Mouse (Mus musculus): ENCODE data around the gene Arid3c. TPM values are rescaled to one million over a fixed set of nuclear protein-coding genes. Genes with fewer than 3 reads are reported as not detected.
"Not testable (repeated sequence)": the region's sequence is repeated elsewhere in the genome, so short reads cannot be mapped to it uniquely, and the experiment has no call there.

Arid3c gene
- polyA plus RNA-seq, 2 experiments, result 0.09 TPM; not detected in 1

DNA sequence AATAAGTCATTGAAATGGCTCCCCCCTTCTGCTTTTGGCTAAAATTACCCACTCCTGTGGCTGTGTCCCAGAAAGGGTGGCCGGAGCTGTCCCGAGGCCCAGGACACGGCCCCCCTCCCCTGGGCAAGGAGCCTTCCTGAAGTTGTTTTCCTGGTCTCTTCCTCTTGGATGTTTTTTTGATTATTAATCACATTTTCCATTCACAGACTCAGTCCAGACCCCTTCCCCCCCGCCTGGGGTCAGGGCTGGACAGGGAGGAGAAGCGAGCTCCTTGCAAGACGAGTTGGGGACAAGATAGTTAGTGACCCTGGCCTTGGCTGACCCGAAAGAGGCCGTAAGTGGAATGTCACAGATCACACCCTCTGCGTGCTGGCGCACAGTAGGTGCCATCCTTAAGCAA is 31.2 kb downstream of the Arid3c start, which contains the start of gene Il11ra1:
Gene Il11ra1 (plus strand): TSS at position 207 of the 400 bp plus-strand sequence.
- H3K4me1 ChIP-seq (ENCODE audit: control insufficient read depth, insufficient read depth, low read length); ATAC-seq (ENCODE audit: low FRiP score, low read depth); H3K36me3 ChIP-seq (ENCODE audit: control insufficient read depth, insufficient read depth, low read length); DNase-seq (ENCODE audit: low spot score); H3K27me3 ChIP-seq (ENCODE audit: control insufficient read depth, insufficient read depth, low read length); H3K27ac ChIP-seq (replicated peaks; ENCODE audit: low read depth, low read length); H3K4me3 ChIP-seq (replicated peaks; ENCODE audit: low read length); H3K9ac ChIP-seq (ENCODE audit: low read depth, low read length, severe bottlenecking); H3K9me3 ChIP-seq (ENCODE audit: control insufficient read depth, low read length): not testable (repeated sequence)
- peak within 1 kb of the TSS; percentile 25; the same call in 1 of the 2 replicates for H3K4me2 ChIP-seq (replicated peaks; ENCODE audit: low read depth, low read length, severe bottlenecking)
- WGBS, result 74% methylated on average over 8 of the region's 10 CpGs

DNA sequence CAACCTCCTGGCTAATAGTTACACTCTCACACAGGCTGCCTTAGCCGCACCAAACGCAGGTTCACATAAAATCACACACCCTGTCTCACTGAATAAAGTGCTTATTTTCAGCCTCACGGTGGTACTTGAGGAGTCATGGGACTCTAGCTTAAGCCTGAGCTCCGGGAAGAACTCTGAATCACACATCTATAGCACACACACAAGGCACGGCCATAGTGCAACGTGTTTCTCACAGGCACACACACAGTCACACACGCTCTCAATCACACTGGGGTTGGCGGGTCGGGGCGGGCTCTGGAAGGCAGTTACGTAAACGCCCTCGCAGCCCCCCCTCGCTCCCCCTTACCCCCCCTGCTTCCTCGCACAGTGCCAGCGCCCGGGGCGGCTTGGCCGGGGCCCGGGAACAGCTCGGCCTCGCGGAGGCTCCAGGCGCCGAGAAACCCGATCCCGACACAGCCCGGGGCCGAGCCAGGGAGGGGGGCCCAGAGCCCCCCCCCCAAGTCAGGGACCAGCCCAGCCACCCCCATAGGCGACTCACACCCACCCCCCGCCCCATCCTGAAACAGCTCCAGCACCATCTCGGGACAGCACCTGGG is 32.4 kb downstream of the Arid3c start:
- H3K4me1 ChIP-seq (ENCODE audit: control insufficient read depth, insufficient read depth, low read length); H3K36me3 ChIP-seq (ENCODE audit: control insufficient read depth, insufficient read depth, low read length); H3K9me3 ChIP-seq (ENCODE audit: control insufficient read depth, low read length); ATAC-seq (ENCODE audit: low FRiP score, low read depth); H3K4me3 ChIP-seq (replicated peaks; ENCODE audit: low read length); H3K27me3 ChIP-seq (ENCODE audit: control insufficient read depth, insufficient read depth, low read length); DNase-seq (ENCODE audit: low spot score); H3K27ac ChIP-seq (replicated peaks; ENCODE audit: low read depth, low read length); H3K9ac ChIP-seq (ENCODE audit: low read depth, low read length, severe bottlenecking): not testable (repeated sequence)
- H3K4me2 ChIP-seq (replicated peaks; ENCODE audit: low read depth, low read length, severe bottlenecking), result peak overlapping the region; percentile 25; the same call in 1 of the 2 replicates
- 5% methylated on average over 16 of the region's 32 CpGs for WGBS

DNA sequence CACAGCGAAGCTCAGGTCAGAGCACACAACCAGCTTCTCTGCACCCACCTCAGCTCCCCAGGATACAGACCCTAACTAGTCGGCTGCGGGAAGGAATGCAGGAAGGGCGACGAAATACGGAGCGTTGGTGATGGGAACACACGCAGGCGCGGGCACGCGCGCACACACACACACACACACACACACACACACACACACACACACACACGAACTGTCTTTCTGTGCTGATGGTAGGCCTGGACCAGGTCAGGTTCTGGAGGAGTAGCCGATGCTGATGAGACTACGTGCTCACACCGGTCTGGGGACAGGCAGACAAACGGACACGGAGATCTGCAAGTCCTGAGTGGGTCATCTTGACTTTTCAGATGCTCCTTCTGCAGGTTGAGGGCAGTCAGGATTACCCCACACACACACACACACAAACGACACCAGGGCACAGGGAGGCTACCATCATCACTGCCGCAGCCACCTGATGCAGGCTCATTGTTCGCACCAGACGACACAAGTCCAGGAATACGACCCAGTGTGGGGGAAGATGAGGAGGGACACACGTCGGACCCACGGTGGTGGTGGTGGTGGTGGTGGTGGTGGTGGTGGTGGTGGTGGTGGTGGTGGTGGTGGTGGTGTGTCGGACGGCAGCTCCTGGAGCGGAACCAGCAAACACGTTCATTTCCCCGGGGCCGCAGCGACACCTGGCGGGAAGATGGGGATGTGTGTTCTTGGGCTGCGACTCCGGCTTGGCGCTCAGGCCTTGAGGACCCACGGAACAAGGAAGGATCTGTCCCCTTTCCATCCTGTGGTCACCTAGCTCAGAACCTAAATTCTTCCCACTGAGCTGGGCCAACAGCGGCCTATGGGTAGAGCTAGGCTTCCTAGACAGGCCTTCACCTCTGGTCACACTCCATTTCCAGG is 33.8 kb downstream of the Arid3c start, which contains the start of gene Cntfr:
Gene Cntfr (minus strand): TSS at position 160 of the 912 bp plus-strand sequence.
- not testable (repeated sequence) for DNase-seq (ENCODE audit: low spot score); H3K27me3 ChIP-seq (ENCODE audit: control insufficient read depth, insufficient read depth, low read length); H3K27ac ChIP-seq (replicated peaks; ENCODE audit: low read depth, low read length); H3K9me3 ChIP-seq (ENCODE audit: control insufficient read depth, low read length); H3K4me2 ChIP-seq (replicated peaks; ENCODE audit: low read depth, low read length, severe bottlenecking); H3K4me1 ChIP-seq (ENCODE audit: control insufficient read depth, insufficient read depth, low read length); ATAC-seq (ENCODE audit: low FRiP score, low read depth); H3K36me3 ChIP-seq (ENCODE audit: control insufficient read depth, insufficient read depth, low read length); H3K4me3 ChIP-seq (replicated peaks; ENCODE audit: low read length); H3K9ac ChIP-seq (ENCODE audit: low read depth, low read length, severe bottlenecking)
- WGBS, result 10% methylated on average over 25 of the region's 40 CpGs

DNA sequence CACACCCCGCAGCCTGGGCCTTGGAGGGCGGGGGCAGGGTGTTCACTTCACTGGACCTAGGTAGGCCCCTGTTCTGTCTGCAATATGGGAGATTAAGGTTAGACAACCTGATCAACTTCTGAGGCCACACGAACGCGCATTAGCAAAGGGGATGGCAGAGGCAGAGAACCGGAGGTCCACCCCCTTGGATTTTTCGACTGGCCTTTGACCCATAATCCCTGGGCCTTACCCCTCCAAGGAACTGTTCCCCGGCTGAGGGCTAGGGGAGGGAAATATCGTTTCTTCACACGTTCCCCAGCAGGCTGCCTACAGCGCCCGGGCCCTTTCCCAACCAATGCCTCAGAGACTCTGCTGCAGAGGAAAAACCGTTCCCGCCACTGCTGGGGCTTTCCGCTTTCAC is 34.5 kb downstream of the Arid3c start:
- H3K4me3 ChIP-seq (replicated peaks; ENCODE audit: low read length); H3K4me2 ChIP-seq (replicated peaks; ENCODE audit: low read depth, low read length, severe bottlenecking); H3K27me3 ChIP-seq (ENCODE audit: control insufficient read depth, insufficient read depth, low read length); H3K36me3 ChIP-seq (ENCODE audit: control insufficient read depth, insufficient read depth, low read length); H3K9me3 ChIP-seq (ENCODE audit: control insufficient read depth, low read length); H3K9ac ChIP-seq (ENCODE audit: low read depth, low read length, severe bottlenecking); H3K27ac ChIP-seq (replicated peaks; ENCODE audit: low read depth, low read length); DNase-seq (ENCODE audit: low spot score); ATAC-seq (ENCODE audit: low FRiP score, low read depth); H3K4me1 ChIP-seq (ENCODE audit: control insufficient read depth, insufficient read depth, low read length): not testable (repeated sequence)
- WGBS, result 4% methylated on average over 10 of the region's 15 CpGs

GRCm38 (mm10) chr4:41695800-41696199 is 35.1 kb downstream of the Arid3c start:
- H3K4me1 ChIP-seq (ENCODE audit: control insufficient read depth, insufficient read depth, low read length); H3K36me3 ChIP-seq (ENCODE audit: control insufficient read depth, insufficient read depth, low read length); H3K9me3 ChIP-seq (ENCODE audit: control insufficient read depth, low read length); H3K9ac ChIP-seq (ENCODE audit: low read depth, low read length, severe bottlenecking); DNase-seq (ENCODE audit: low spot score); ATAC-seq (ENCODE audit: low FRiP score, low read depth); H3K27me3 ChIP-seq (ENCODE audit: control insufficient read depth, insufficient read depth, low read length); H3K4me2 ChIP-seq (replicated peaks; ENCODE audit: low read depth, low read length, severe bottlenecking); H3K4me3 ChIP-seq (replicated peaks; ENCODE audit: low read length); H3K27ac ChIP-seq (replicated peaks; ENCODE audit: low read depth, low read length): not testable (repeated sequence)
- WGBS, result 13% methylated on average over 9 of the region's 38 CpGs

DNA sequence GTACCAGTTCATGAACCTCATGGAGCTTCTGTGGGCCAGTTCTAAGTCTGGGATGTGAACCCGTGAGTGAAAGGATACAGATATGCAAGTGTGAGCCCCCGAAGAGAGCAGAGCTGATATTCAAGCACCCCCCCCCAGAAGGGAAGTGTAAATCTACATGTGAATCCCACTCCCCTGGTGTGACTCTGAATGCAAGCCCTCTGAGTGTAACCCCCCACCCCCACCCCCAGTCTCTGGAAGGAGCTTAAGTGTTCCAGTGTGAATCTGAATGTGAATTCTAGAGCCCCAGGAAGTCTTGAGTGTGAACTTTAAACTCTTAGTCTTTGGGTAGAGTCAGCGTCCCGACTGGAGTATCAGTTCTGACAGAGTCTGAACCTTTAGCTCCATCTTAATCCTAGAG is 37.4 kb downstream of the Arid3c start:
- not testable (repeated sequence) for H3K4me3 ChIP-seq (replicated peaks; ENCODE audit: low read length); H3K4me1 ChIP-seq (ENCODE audit: control insufficient read depth, insufficient read depth, low read length); H3K27ac ChIP-seq (replicated peaks; ENCODE audit: low read depth, low read length); H3K9ac ChIP-seq (ENCODE audit: low read depth, low read length, severe bottlenecking); H3K27me3 ChIP-seq (ENCODE audit: control insufficient read depth, insufficient read depth, low read length); H3K9me3 ChIP-seq (ENCODE audit: control insufficient read depth, low read length); H3K36me3 ChIP-seq (ENCODE audit: control insufficient read depth, insufficient read depth, low read length); DNase-seq (ENCODE audit: low spot score); H3K4me2 ChIP-seq (replicated peaks; ENCODE audit: low read depth, low read length, severe bottlenecking); ATAC-seq (ENCODE audit: low FRiP score, low read depth)
- WGBS, result 19% methylated on average over 4 of the region's 4 CpGs

DNA sequence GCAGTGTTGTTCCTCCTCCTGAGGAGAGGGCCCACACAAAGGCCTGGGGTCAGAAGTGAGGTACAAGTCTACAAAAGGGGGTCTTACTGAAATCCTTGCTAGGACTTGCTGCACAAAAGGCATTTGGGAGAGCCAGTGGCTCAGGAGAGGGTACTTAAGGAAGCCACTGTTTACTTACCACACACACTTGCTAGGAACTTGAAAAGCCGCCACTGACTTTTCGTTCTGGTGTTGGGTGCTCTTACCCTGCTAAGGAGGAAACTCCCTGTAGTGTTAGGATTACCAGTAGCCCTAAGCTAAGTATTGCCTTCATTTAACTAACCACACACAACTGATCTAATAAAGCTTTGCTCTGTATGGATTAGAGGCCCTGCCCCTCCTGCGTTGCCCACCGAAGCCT is 40.9 kb downstream of the Arid3c start:
- H3K4me3 ChIP-seq (replicated peaks; ENCODE audit: low read length); H3K4me2 ChIP-seq (replicated peaks; ENCODE audit: low read depth, low read length, severe bottlenecking); H3K27me3 ChIP-seq (ENCODE audit: control insufficient read depth, insufficient read depth, low read length); H3K27ac ChIP-seq (replicated peaks; ENCODE audit: low read depth, low read length); H3K9ac ChIP-seq (ENCODE audit: low read depth, low read length, severe bottlenecking); H3K36me3 ChIP-seq (ENCODE audit: control insufficient read depth, insufficient read depth, low read length); H3K4me1 ChIP-seq (ENCODE audit: control insufficient read depth, insufficient read depth, low read length); H3K9me3 ChIP-seq (ENCODE audit: control insufficient read depth, low read length); DNase-seq (ENCODE audit: low spot score); ATAC-seq (ENCODE audit: low FRiP score, low read depth): not testable (repeated sequence)
- no CpG with 5 or more reads among the region's 4 CpGs for WGBS

GRCm38 (mm10) chr4:41688562-41688961 is 42.4 kb downstream of the Arid3c start:
- not testable (repeated sequence) for DNase-seq (ENCODE audit: low spot score); H3K9ac ChIP-seq (ENCODE audit: low read depth, low read length, severe bottlenecking); H3K4me1 ChIP-seq (ENCODE audit: control insufficient read depth, insufficient read depth, low read length); H3K4me3 ChIP-seq (replicated peaks; ENCODE audit: low read length); ATAC-seq (ENCODE audit: low FRiP score, low read depth); H3K36me3 ChIP-seq (ENCODE audit: control insufficient read depth, insufficient read depth, low read length); H3K9me3 ChIP-seq (ENCODE audit: control insufficient read depth, low read length); H3K4me2 ChIP-seq (replicated peaks; ENCODE audit: low read depth, low read length, severe bottlenecking); H3K27ac ChIP-seq (replicated peaks; ENCODE audit: low read depth, low read length); H3K27me3 ChIP-seq (ENCODE audit: control insufficient read depth, insufficient read depth, low read length)
- 58% methylated on average over 1 of the region's 1 CpGs for WGBS

Measured in limb, embryonic 14.5 days (tissue).